ENCODE assay signal across 8 mouse cellular contexts in genomic region chr7:82752171-82753085, GRCm38 (mm10).
DNase-seq lines count a peak whose midpoint lies in the region; ATAC-seq and TF ChIP-seq lines count a peak whose summit lies in the region.

No protein-coding gene starts in this region.

- 59% methylated on average over 8 of the region's 8 CpGs for WGBS in heart, embryonic 11.5 days (ENCODE audit: insufficient replicate concordance)
- WGBS in stomach, embryonic 16.5 days, result 40% methylated on average over 8 of the region's 8 CpGs

- TF ChIP-seq CTCF in testis, adult 2 months (IDR thresholded peaks at IDR 0.05; ENCODE audit: control insufficient read depth, insufficient read depth, insufficient replicate concordance, low read depth, low read length), result no peak

- H3K4me3 ChIP-seq in testis, adult 2 months (ENCODE audit: control insufficient read depth, low read depth, low read length), result peak overlapping the region; percentile 26; the same call in 1 of the 2 replicates
- H3K4me3 ChIP-seq in heart, embryonic 11.5 days (ENCODE audit: low read depth, low read length), result no peak overlapping the region
- H3K4me3 ChIP-seq in stomach, embryonic 16.5 days (replicated peaks; ENCODE audit: low read length), result no peak overlapping the region

- ATAC-seq in heart, embryonic 11.5 days (replicated peaks; ENCODE audit: insufficient number of reproducible peaks, low FRiP score, low TSS enrichment), result no peak
- peak; percentile 81 for ATAC-seq in stomach, embryonic 16.5 days (ENCODE audit: insufficient read depth, low FRiP score)

- H3K4me2 ChIP-seq in heart, embryonic 11.5 days, result no peak overlapping the region
- H3K4me2 ChIP-seq in stomach, embryonic 16.5 days (ENCODE audit: low read depth, low read length), result peak overlapping the region; percentile 3; the same call in 1 of the 2 replicates

- H3K4me1 ChIP-seq in testis, adult 2 months (ENCODE audit: control insufficient read depth, insufficient read depth, low read length), result no peaks in the 10 kb centered on the region
- H3K4me1 ChIP-seq in heart, embryonic 11.5 days (ENCODE audit: control insufficient read depth, insufficient read depth, low read length), result peaks cover 11% of the 10 kb centered on the region
- H3K4me1 ChIP-seq in stomach, embryonic 16.5 days (ENCODE audit: control insufficient read depth, insufficient read depth, low read length), result peaks cover 15% of the 10 kb centered on the region

- no peaks in the 10 kb centered on the region for H3K27me3 ChIP-seq in testis, adult 2 months (ENCODE audit: control insufficient read depth, insufficient read depth, low read length)
- no peaks in the 10 kb centered on the region for H3K27me3 ChIP-seq in heart, embryonic 11.5 days (ENCODE audit: control insufficient read depth, insufficient read depth, low read length)
- no peaks in the 10 kb centered on the region for H3K27me3 ChIP-seq in stomach, embryonic 16.5 days (ENCODE audit: control insufficient read depth, insufficient read depth, low read length)

- DNase-seq in testis, postnatal 10 days (ENCODE audit: low spot score), result no peak
- peak; percentile 43 to 55 for DNase-seq in kidney, postnatal 36 days
- no peak for DNase-seq in cerebellum, adult 8-10 months
- no peak for DNase-seq in frontal cortex, postnatal 25 days (ENCODE audit: low spot score in 2 of 2)
- no peak for DNase-seq in layer of hippocampus, postnatal 25 days (ENCODE audit: extremely low spot score in 1 of 2, low spot score in 1 of 2)

- no peak overlapping the region for H3K27ac ChIP-seq in testis, adult 2 months (ENCODE audit: control insufficient read depth, insufficient read depth, low read depth, low read length)
- peak overlapping the region; percentile 68 for H3K27ac ChIP-seq in heart, embryonic 11.5 days (ENCODE audit: low read depth, low read length)
- peak overlapping the region; percentile 65 for H3K27ac ChIP-seq in stomach, embryonic 16.5 days (ENCODE audit: low read length)

- H3K9ac ChIP-seq in heart, embryonic 11.5 days (ENCODE audit: low read depth, low read length), result no peak overlapping the region
- H3K9ac ChIP-seq in stomach, embryonic 16.5 days (ENCODE audit: low read length), result 0 out of 2 replicates have a peak overlapping the region, but pooled peaks have one; percentile 18

- no peaks in the 10 kb centered on the region for H3K9me3 ChIP-seq in heart, embryonic 11.5 days (replicated peaks; ENCODE audit: control insufficient read depth, low read length)
- H3K9me3 ChIP-seq in stomach, embryonic 16.5 days (replicated peaks; ENCODE audit: control insufficient read depth, low read length), result no peaks in the 10 kb centered on the region

- no peak for TF ChIP-seq POLR2A in testis, adult 2 months (IDR thresholded peaks at IDR 0.05; ENCODE audit: control insufficient read depth, low read depth, low read length)

- H3K36me3 ChIP-seq in testis, adult 2 months (ENCODE audit: control insufficient read depth, insufficient read depth, low read length), result no peaks in the 10 kb centered on the region
- no peaks in the 10 kb centered on the region; the same call in 1 of the 2 replicates for H3K36me3 ChIP-seq in heart, embryonic 11.5 days (ENCODE audit: control insufficient read depth, insufficient read depth, low read length)
- no peaks in the 10 kb centered on the region for H3K36me3 ChIP-seq in stomach, embryonic 16.5 days (ENCODE audit: control insufficient read depth, insufficient read depth, low read length)

Comparison
In these comparisons a context has a peak if more than half of its experiments do, and no peak if none do; other contexts are left out.
1. DNase-seq: peak in kidney, postnatal 36 days (2 of 2); none in testis, postnatal 10 days (single experiment), cerebellum, adult 8-10 months (single experiment), frontal cortex, postnatal 25 days (0 of 2) and layer of hippocampus, postnatal 25 days (0 of 2).